Mouse (Mus musculus): ENCODE results near the gene Plvap. TPM values are rescaled to one million over a fixed set of nuclear protein-coding genes. Genes with fewer than 3 reads are reported as not detected.
"Not testable (repeated sequence)": the region's sequence is repeated elsewhere in the genome, so short reads cannot be mapped to it uniquely, and the experiment has no call there.

The Plvap gene
- 1 to 10 TPM; 6.6 to 7.6 TPM for total RNA-seq (2021)
- long read RNA-seq, experiment 1, partial matches to known transcripts = 11 of 12 reads
- long read RNA-seq, experiment 1, other reads (novel, unspliced or antisense) = 1 of 12 reads
- long read RNA-seq, experiment 2, partial matches to known transcripts = 7 of 7 reads
- long read RNA-seq, experiment 2, other reads (novel, unspliced or antisense) = 0 of 7 reads

GRCm38 (mm10) chr8:71511644-71512043 lies at the start of gene Plvap:
Gene Plvap (minus strand): TSS chr8:71511752.
- no peak for DNase-seq (ENCODE audit: low spot score in 2 of 2)
- intact Hi-C loops (cut with DNase I) = no loop called here

GRCm38 (mm10) chr8:71560765-71561164 lies 49.2 kb upstream of the Plvap start:
- no peak for DNase-seq (ENCODE audit: low spot score in 2 of 2)
- intact Hi-C loops (cut with DNase I) = loop anchor here (2.0 kb wide), 1 partner anchor 100 kb away; no protein-coding TSS in a partner anchor

- no peak for DNase-seq (ENCODE audit: low spot score in 2 of 2)
- intact Hi-C loops (cut with DNase I) = loop anchor here (2.0 kb wide), 1 partner anchor 101 kb away; no protein-coding TSS in a partner anchor
These were observed 48.5 kb upstream of the Plvap start for GRCm38 (mm10) chr8:71560071-71560470.

GRCm38 (mm10) chr8:71558958-71559690 lies 47.6 kb upstream of the Plvap start:
- intact Hi-C loops (cut with DNase I) = no loop called here
- DNase-seq (ENCODE audit: low spot score in 2 of 2) = no peak

- intact Hi-C loops (cut with DNase I) = no loop called here
- no peak for DNase-seq (ENCODE audit: low spot score in 2 of 2)
These were observed 46.8 kb upstream of the Plvap start, which contains the start of gene Tmem221 for GRCm38 (mm10) chr8:71558071-71558957. Gene Tmem221 (minus strand): TSS chr8:71558871.

GRCm38 (mm10) chr8:71554644-71555043 lies 43.1 kb upstream of the Plvap start:
- no peak for DNase-seq (ENCODE audit: low spot score in 2 of 2)
- intact Hi-C loops (cut with DNase I) = no loop called here

- no peak for DNase-seq (ENCODE audit: low spot score in 2 of 2)
- intact Hi-C loops (cut with DNase I) = no loop called here
These were observed 42.4 kb upstream of the Plvap start for GRCm38 (mm10) chr8:71554001-71554400.

- intact Hi-C loops (cut with DNase I) = no loop called here
- no peak for DNase-seq (ENCODE audit: low spot score in 2 of 2)
These were observed 41.2 kb upstream of the Plvap start for GRCm38 (mm10) chr8:71552770-71553169.

- intact Hi-C loops (cut with DNase I) = no loop called here
These were observed 39.2 kb upstream of the Plvap start for GRCm38 (mm10) chr8:71550754-71551153.

GRCm38 (mm10) chr8:71547590-71547989 lies 36.0 kb upstream of the Plvap start:
- DNase-seq (ENCODE audit: low spot score in 2 of 2) = no peak
- intact Hi-C loops (cut with DNase I) = no loop called here

More at GRCm38 (mm10) chr8:71550754-71551153, 39.2 kb upstream of the Plvap start:
- no peak for DNase-seq (ENCODE audit: low spot score in 2 of 2)

GRCm38 (mm10) chr8:71545053-71545452 lies 33.5 kb upstream of the Plvap start:
- intact Hi-C loops (cut with DNase I) = no loop called here
- no peak for DNase-seq (ENCODE audit: low spot score in 2 of 2)

GRCm38 (mm10) chr8:71543755-71544154 lies 32.2 kb upstream of the Plvap start:
- intact Hi-C loops (cut with DNase I) = no loop called here
- no peak for DNase-seq (ENCODE audit: low spot score in 2 of 2)

- peak; percentile 97 to 99 for DNase-seq (ENCODE audit: low spot score in 2 of 2)
- intact Hi-C loops (cut with DNase I) = no loop called here
These were observed 31.2 kb upstream of the Plvap start, which contains the start of gene Mvb12a for GRCm38 (mm10) chr8:71542632-71543343. Gene Mvb12a (plus strand): TSS chr8:71542922.

GRCm38 (mm10) chr8:71537028-71537867 lies 25.7 kb upstream of the Plvap start, which contains the start of gene Bst2:
Gene Bst2 (minus strand): TSS chr8:71537456.
- intact Hi-C loops (cut with DNase I) = no loop called here
- DNase-seq (ENCODE audit: low spot score in 2 of 2) = peak; percentile 48 to 57

- DNase-seq (ENCODE audit: low spot score in 2 of 2) = no peak
- intact Hi-C loops (cut with DNase I) = no loop called here
These were observed 24.1 kb upstream of the Plvap start for GRCm38 (mm10) chr8:71535663-71536062.

- intact Hi-C loops (cut with DNase I) = no loop called here
- no peak for DNase-seq (ENCODE audit: low spot score in 2 of 2)
These were observed 22.8 kb upstream of the Plvap start for GRCm38 (mm10) chr8:71534263-71534810.

GRCm38 (mm10) chr8:71530735-71531467 lies 19.3 kb upstream of the Plvap start:
- DNase-seq (ENCODE audit: low spot score in 2 of 2) = peak; percentile 35 to 52
- intact Hi-C loops (cut with DNase I) = not testable (repeated sequence)
